Mouse (Mus musculus) thymus, adult 2 months (tissue): ENCODE measurements around the gene Tac4. TPM values are rescaled to one million over a fixed set of nuclear protein-coding genes. Genes with fewer than 3 reads are reported as not detected.
A peak's percentile ranks its signal among the peaks of the same experiment; 100 is the strongest.

Source experiments
- DNase-seq: peaks from one replicate; pipeline ENCODE4 v3.0.0; 2021
- H3K27ac ChIP-seq: fragments of 200-500 bp; 2 replicates; pipeline ENCODE4 v1.5.1; 2012; ENCODE audit warnings: low read length, control low read depth; ENCODE audit not compliant: control insufficient read depth, insufficient read depth
- H3K27me3 ChIP-seq: fragments of 200-500 bp; 2 replicates; pipeline ENCODE4 v1.6.1; 2012; ENCODE audit warnings: mild to moderate bottlenecking, low read length, moderate library complexity, mixed read lengths; ENCODE audit not compliant: control insufficient read depth, insufficient read depth
- H3K36me3 ChIP-seq: fragments of 200-500 bp; 2 replicates; pipeline ENCODE4 v1.6.1; 2012; ENCODE audit warnings: mild to moderate bottlenecking, low read length, moderate library complexity; ENCODE audit not compliant: control insufficient read depth, insufficient read depth
- H3K4me1 ChIP-seq: fragments of 200-500 bp; replicated peaks from 2 replicates; pipeline ENCODE4 v1.6.1; 2012; ENCODE audit warnings: low read length; ENCODE audit not compliant: control insufficient read depth, insufficient read depth
- H3K4me3 ChIP-seq: fragments of 200-500 bp; 2 replicates; pipeline ENCODE4 v1.5.1; 2012; ENCODE audit warnings: mild to moderate bottlenecking, low read length, control low read depth, moderate library complexity; ENCODE audit not compliant: control insufficient read depth, insufficient read depth
- CTCF ChIP-seq: fragments of 200-500 bp; IDR thresholded peaks from 2 replicates; pipeline ENCODE4 v1.5.1; 2012; ENCODE audit warnings: mild to moderate bottlenecking, control low read depth, low read length, moderate library complexity, borderline replicate concordance; ENCODE audit not compliant: control insufficient read depth, poor library complexity, insufficient read depth; ENCODE audit errors: extremely low read depth
- POLR2A ChIP-seq: fragments of 200-500 bp; IDR thresholded peaks from 2 replicates; pipeline ENCODE4 v1.6.1; 2012; ENCODE audit warnings: mild to moderate bottlenecking, low read length, control low read depth, moderate library complexity; ENCODE audit not compliant: control insufficient read depth, poor library complexity, insufficient read depth; ENCODE audit errors: extremely low read depth
- WGBS: fragments of 180-500 bp; shearing (Covaris S2); methylation state at CpG from one replicate; pipeline ENCODE4 v1.1.7; 2018; 5-methylcytosine and 5-hydroxymethylcytosine counted together
- polyA plus RNA-seq: library from polyadenylated mRNA; depleted of rRNA; stranded (reverse); fragments of >200 nt; gene quantifications from 2 replicates; pipeline ENCODE4 v1.2.3, GENCODE M21; 2012

Tac4 gene
- polyA plus RNA-seq, 1 experiment = 0.40 TPM

- TF ChIP-seq CTCF (no peak), POLR2A (no peak)
- Histone ChIP-seq H3K27me3 (no peaks in the 10 kb centered on the region), H3K27ac (no peak overlapping the region; the same call in 1 of the 2 replicates), H3K36me3 (peaks cover 83% of the 10 kb centered on the region), H3K4me3 (no peak overlapping the region), H3K4me1 (no peaks in the 10 kb centered on the region)
- WGBS = 37% methylated on average over 8 of the region's 8 CpGs
- DNase-seq = no peak
Observed at GRCm38 (mm10) chr11:95293017-95293624, 31.8 kb downstream of the Tac4 start.

DNA sequence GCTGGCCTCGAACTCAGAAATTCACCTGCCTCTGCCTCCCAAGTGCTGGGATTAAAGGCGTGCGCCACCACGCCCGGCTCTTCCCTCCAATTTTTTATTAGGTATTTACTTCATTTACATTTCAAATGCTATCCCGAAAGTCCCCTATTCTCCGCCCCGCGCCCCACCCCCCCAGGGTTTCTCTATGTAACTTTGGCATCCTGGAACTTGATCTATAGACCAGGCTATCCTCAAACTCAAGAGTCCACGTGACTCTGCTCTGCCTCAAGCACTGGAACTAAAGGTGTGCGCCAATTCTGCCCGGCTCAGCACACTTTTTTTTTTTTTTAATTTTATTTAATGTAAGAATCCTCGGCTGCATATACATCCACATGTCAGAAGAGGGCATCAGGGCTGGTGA lies 34.4 kb downstream of the Tac4 start:
- 98% methylated on average over 13 of the region's 13 CpGs for WGBS
- Histone ChIP-seq H3K4me1 (no peaks in the 10 kb centered on the region), H3K36me3 (peaks cover 80% of the 10 kb centered on the region), H3K4me3 (no peak overlapping the region), H3K27me3 (no peaks in the 10 kb centered on the region), H3K27ac (no peak overlapping the region)
- TF ChIP-seq POLR2A = no peak
- TF ChIP-seq CTCF = no peak
- no peak for DNase-seq

GRCm38 (mm10) chr11:95298146-95298545 lies 36.8 kb downstream of the Tac4 start:
- peaks cover 83% of the 10 kb centered on the region for H3K36me3 ChIP-seq
- no peaks in the 10 kb centered on the region for H3K4me1 ChIP-seq
- TF ChIP-seq CTCF = no peak
- no peak for TF ChIP-seq POLR2A

GRCm38 (mm10) chr11:95299886-95300285 lies 38.6 kb downstream of the Tac4 start:
- H3K27me3 ChIP-seq = no peaks in the 10 kb centered on the region
- WGBS = 86% methylated on average over 12 of the region's 12 CpGs
- H3K36me3 ChIP-seq = peaks cover 75% of the 10 kb centered on the region
- no peak overlapping the region for H3K4me3 ChIP-seq
- H3K27ac ChIP-seq = no peak overlapping the region
- H3K4me1 ChIP-seq = no peaks in the 10 kb centered on the region
- TF ChIP-seq CTCF (no peak), POLR2A (no peak)
- no peak for DNase-seq

More at GRCm38 (mm10) chr11:95298146-95298545, 36.8 kb downstream of the Tac4 start:
- no peaks in the 10 kb centered on the region for H3K27me3 ChIP-seq
- DNase-seq = peak; percentile 14
- H3K27ac ChIP-seq = no peak overlapping the region
- no peak overlapping the region for H3K4me3 ChIP-seq
- WGBS = 7% methylated on average over 2 of the region's 2 CpGs

GRCm38 (mm10) chr11:95301772-95302171 lies 40.4 kb downstream of the Tac4 start:
- no peak for DNase-seq
- Histone ChIP-seq H3K4me3 (no peak overlapping the region), H3K36me3 (peaks cover 76% of the 10 kb centered on the region), H3K4me1 (no peaks in the 10 kb centered on the region), H3K27ac (no peak overlapping the region), H3K27me3 (no peaks in the 10 kb centered on the region)
- 97% methylated on average over 3 of the region's 3 CpGs for WGBS
- TF ChIP-seq CTCF = no peak
- no peak for TF ChIP-seq POLR2A

GRCm38 (mm10) chr11:95305600-95305999 lies 44.3 kb downstream of the Tac4 start:
- Histone ChIP-seq H3K4me3 (no peak overlapping the region), H3K27me3 (no peaks in the 10 kb centered on the region), H3K36me3 (peaks cover 45% of the 10 kb centered on the region), H3K27ac (no peak overlapping the region), H3K4me1 (no peaks in the 10 kb centered on the region)
- TF ChIP-seq POLR2A (no peak), CTCF (no peak)
- DNase-seq = no peak
- 96% methylated on average over 7 of the region's 7 CpGs for WGBS

DNA sequence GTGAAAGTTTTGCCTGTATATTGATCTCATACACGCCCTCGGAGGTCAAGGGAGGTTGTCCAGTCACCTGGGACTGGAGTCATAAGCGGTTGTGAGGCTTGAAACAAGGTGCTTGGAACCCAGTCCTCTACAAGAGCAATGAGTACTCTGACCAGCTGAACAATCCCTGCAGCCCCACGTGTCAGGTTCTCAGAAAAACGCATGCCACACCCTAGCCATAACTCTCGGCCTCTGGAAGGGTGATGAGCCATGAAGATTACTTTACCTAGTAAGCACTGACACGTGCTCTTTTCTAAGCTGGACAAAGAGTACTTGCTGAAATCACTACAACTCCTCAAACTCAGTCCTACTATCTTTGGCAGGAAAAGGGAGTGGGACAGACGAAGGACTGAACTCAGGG lies 46.2 kb downstream of the Tac4 start:
- no peak for TF ChIP-seq CTCF
- TF ChIP-seq POLR2A = no peak
- peaks cover 7% of the 10 kb centered on the region for H3K4me1 ChIP-seq
- peaks cover 26% of the 10 kb centered on the region for H3K36me3 ChIP-seq
- no peak for DNase-seq
- H3K27me3 ChIP-seq = no peaks in the 10 kb centered on the region
- H3K4me3 ChIP-seq = no peak overlapping the region
- H3K27ac ChIP-seq = no peak overlapping the region
- WGBS = 87% methylated on average over 8 of the region's 8 CpGs
